Mouse (Mus musculus) limb, embryonic 14.5 days (tissue): ENCODE data around the gene Plaa. TPM values are rescaled to one million over a fixed set of nuclear protein-coding genes. Genes with fewer than 3 reads are reported as not detected.

Experiments used
- ATAC-seq: fragments of 200-750 bp; cut with Nextera tagmentation; 2 replicates; pipeline ENCODE4 v1.8.0; 2017; ENCODE audit warnings: low read depth, moderate number of reproducible peaks, moderate TSS enrichment; ENCODE audit not compliant: low FRiP score
- DNase-seq: peaks from one replicate; pipeline ENCODE4 v3.0.0-alpha.2; 2015; ENCODE audit warnings: low spot score
- H3K27ac ChIP-seq: fragments of 300-500 bp; sonication (generic); replicated peaks from 2 replicates; pipeline ENCODE4 v1.5.1; 2014; ENCODE audit warnings: low read depth, mild to moderate bottlenecking, low read length, moderate library complexity, mixed read lengths
- H3K27me3 ChIP-seq: fragments of 300-500 bp; sonication (generic); 2 replicates; pipeline ENCODE4 v1.6.1; 2014; ENCODE audit warnings: low read length, mixed read lengths; ENCODE audit not compliant: control insufficient read depth, insufficient read depth
- H3K36me3 ChIP-seq: fragments of 300-500 bp; sonication (generic); 2 replicates; pipeline ENCODE4 v1.6.1; 2014; ENCODE audit warnings: mild to moderate bottlenecking, low read length, moderate library complexity, mixed read lengths; ENCODE audit not compliant: control insufficient read depth, insufficient read depth
- H3K4me1 ChIP-seq: fragments of 300-500 bp; sonication (generic); 2 replicates; pipeline ENCODE4 v1.6.1; 2014; ENCODE audit warnings: antibody characterized with exemption, low read length, mixed read lengths; ENCODE audit not compliant: control insufficient read depth, insufficient read depth
- H3K4me2 ChIP-seq: fragments of 300-500 bp; sonication (generic); replicated peaks from 2 replicates; pipeline ENCODE4 v1.6.1; 2014; ENCODE audit warnings: low read depth, mild to moderate bottlenecking, low read length, moderate library complexity; ENCODE audit not compliant: severe bottlenecking
- H3K4me3 ChIP-seq: fragments of 300-500 bp; sonication (generic); replicated peaks from 2 replicates; pipeline ENCODE4 v1.5.1; 2014; ENCODE audit warnings: low read length
- H3K9ac ChIP-seq: fragments of 300-500 bp; sonication (generic); 2 replicates; pipeline ENCODE4 v1.6.1; 2014; ENCODE audit warnings: mild to moderate bottlenecking, low read depth, low read length, moderate library complexity; ENCODE audit not compliant: severe bottlenecking
- H3K9me3 ChIP-seq: fragments of 300-500 bp; sonication (generic); 2 replicates; pipeline ENCODE4 v1.6.1; 2016; ENCODE audit warnings: low read length; ENCODE audit not compliant: control insufficient read depth
- POLR2A ChIP-seq: fragments of 200-500 bp; IDR thresholded peaks from 2 replicates; pipeline ENCODE4 v1.8.0; 2012; ENCODE audit warnings: inconsistent platforms, mild to moderate bottlenecking, moderate library complexity, borderline replicate concordance; ENCODE audit not compliant: insufficient read depth, insufficient read length; ENCODE audit errors: extremely low read depth
- WGBS: fragments of 180-500 bp; shearing (Covaris S2); extraction: QIAGEN DNeasy Blood & Tissue Kit; methylation state at CpG from one replicate; pipeline ENCODE4 v1.1.7; 2014; 5-methylcytosine and 5-hydroxymethylcytosine counted together
- polyA plus RNA-seq, 2 experiments: library from polyadenylated mRNA; depleted of rRNA in 1 of 2; stranded (reverse) in 1 of 2; unstranded in 1 of 2; fragments of >200 nt; fragmentation: Nextera tagmentation in 1 of 2; extraction: Ambion mirVana in 1 of 2; gene quantifications; 2 replicates each; pipeline versions ENCODE4 v1.2.1 to v1.2.3; 2012 to 2014

Plaa gene
- polyA plus RNA-seq, 2 experiments = 39.3 to 57.3 TPM

- Histone ChIP-seq H3K9me3 (no peaks in the 10 kb centered on the region), H3K27ac (peak overlapping the region; percentile 70), H3K9ac (peak overlapping the region; percentile 72), H3K4me2 (peak overlapping the region; percentile 51), H3K4me3 (peak overlapping the region; percentile 56), H3K27me3 (no peaks in the 10 kb centered on the region), H3K4me1 (0 out of 2 replicates have a peak, but pooled peaks cover 2% of the 10 kb centered on the region), H3K36me3 (0 out of 2 replicates have a peak, but pooled peaks cover 3% of the 10 kb centered on the region)
- ATAC-seq = peak; percentile 72
- under 1% methylated on average over 18 of the region's 18 CpGs for WGBS
- TF ChIP-seq POLR2A = no peak
- DNase-seq = no peak
Observed at GRCm38 (mm10) chr4:94614627-94615006, 11.6 kb upstream of the Plaa start.

- peak; percentile 97 for DNase-seq
- Histone ChIP-seq H3K9ac (peak within 1 kb of the TSS; percentile 72), H3K4me3 (peak within 1 kb of the TSS; percentile 56), H3K4me1 (0 out of 2 replicates have a peak, but pooled peaks cover 2% of the 10 kb centered on the region), H3K27ac (peak within 1 kb of the TSS; percentile 70), H3K27me3 (no peaks in the 10 kb centered on the region), H3K36me3 (0 out of 2 replicates have a peak, but pooled peaks cover 3% of the 10 kb centered on the region), H3K4me2 (peak within 1 kb of the TSS; percentile 51), H3K9me3 (no peaks in the 10 kb centered on the region)
- peak; percentile 62; the same call in 1 of the 2 replicates for TF ChIP-seq POLR2A
- peak; percentile 100 for ATAC-seq
- WGBS = 2% methylated on average over 29 of the region's 29 CpGs
Observed at GRCm38 (mm10) chr4:94613972-94614626, 11.1 kb upstream of the Plaa start, which contains the start of gene Ift74. TSS of gene Ift74 (plus strand) at chr4:94614491.

DNA sequence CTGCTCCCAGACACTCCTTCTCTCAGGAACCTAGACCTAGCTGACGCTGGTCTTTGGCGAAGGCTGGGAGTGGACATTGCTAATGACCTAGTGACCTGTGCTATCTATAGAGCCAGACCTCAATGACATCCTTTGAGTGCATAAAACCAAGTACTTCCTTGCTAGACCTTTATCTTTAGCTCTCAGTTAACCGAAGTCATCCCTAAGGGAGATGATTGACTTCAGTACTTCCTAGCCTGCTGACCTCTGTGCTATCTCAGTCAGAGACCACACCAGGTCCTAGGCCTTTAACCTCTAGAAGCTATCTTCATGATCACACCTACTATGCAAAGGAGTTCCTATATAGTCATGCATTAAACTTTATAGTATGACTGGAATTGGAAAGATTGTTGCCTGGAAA is 7.3 kb upstream of the Plaa start:
- TF ChIP-seq POLR2A = no peak
- H3K9me3 ChIP-seq = no peaks in the 10 kb centered on the region
- no peak overlapping the region for H3K4me3 ChIP-seq
- H3K27me3 ChIP-seq = no peaks in the 10 kb centered on the region
- no peaks in the 10 kb centered on the region for H3K36me3 ChIP-seq
- H3K4me1 ChIP-seq = 0 out of 2 replicates have a peak, but pooled peaks cover under 1% of the 10 kb centered on the region
- H3K4me2 ChIP-seq = no peak overlapping the region
- no peak overlapping the region for H3K9ac ChIP-seq
- 81% methylated on average over 3 of the region's 3 CpGs for WGBS
- no peak for ATAC-seq
- no peak overlapping the region for H3K27ac ChIP-seq
- DNase-seq = no peak

- H3K9me3 ChIP-seq = no peaks in the 10 kb centered on the region
- TF ChIP-seq POLR2A = no peak
- DNase-seq = no peak
- no peak overlapping the region for H3K9ac ChIP-seq
- H3K4me1 ChIP-seq = 0 out of 2 replicates have a peak, but pooled peaks cover 6% of the 10 kb centered on the region
- WGBS = 93% methylated on average over 2 of the region's 2 CpGs
- no peak overlapping the region for H3K4me3 ChIP-seq
- no peak overlapping the region for H3K4me2 ChIP-seq
- no peaks in the 10 kb centered on the region for H3K36me3 ChIP-seq
- ATAC-seq = no peak
- no peak overlapping the region for H3K27ac ChIP-seq
- H3K27me3 ChIP-seq = no peaks in the 10 kb centered on the region
Observed at GRCm38 (mm10) chr4:94605591-94605990, 2.5 kb upstream of the Plaa start.

DNA sequence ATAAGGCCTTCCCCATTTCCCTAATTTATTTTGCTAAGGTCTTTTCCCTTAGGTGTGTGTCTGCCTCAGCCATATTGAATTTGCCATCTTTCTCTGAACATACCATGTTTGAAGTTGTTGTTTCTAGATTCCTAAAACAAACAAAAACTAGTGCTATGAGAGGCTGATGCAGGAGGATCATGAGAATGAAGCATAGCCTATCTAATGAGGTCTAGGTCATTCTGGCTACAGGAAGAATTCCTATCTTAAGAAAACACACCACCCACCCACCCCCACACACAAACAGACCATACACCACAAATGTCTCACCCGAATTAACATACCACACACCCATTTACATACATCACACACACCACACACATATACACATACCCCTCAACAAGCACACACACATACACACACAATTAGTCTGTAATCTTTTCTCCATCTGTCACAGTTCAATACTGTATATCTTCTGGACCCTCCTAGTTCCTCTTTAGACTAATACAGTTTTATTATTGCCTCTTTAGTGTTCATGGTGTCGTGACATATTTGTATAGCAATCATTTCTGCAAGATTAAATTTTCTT is 1.5 kb upstream of the Plaa start:
- WGBS = 81% methylated on average over 2 of the region's 2 CpGs
- H3K4me2 ChIP-seq = no peak overlapping the region
- H3K4me1 ChIP-seq = 0 out of 2 replicates have a peak, but pooled peaks cover 6% of the 10 kb centered on the region
- no peaks in the 10 kb centered on the region for H3K9me3 ChIP-seq
- no peak for ATAC-seq
- H3K36me3 ChIP-seq = no peaks in the 10 kb centered on the region
- no peak overlapping the region for H3K4me3 ChIP-seq
- H3K27ac ChIP-seq = no peak overlapping the region
- DNase-seq = no peak
- H3K9ac ChIP-seq = no peak overlapping the region
- H3K27me3 ChIP-seq = no peaks in the 10 kb centered on the region
- no peak for TF ChIP-seq POLR2A
